Mouse (Mus musculus) megakaryocyte, adult 5-6 weeks (primary cell): ENCODE data around the gene Ankrd33b. TPM values are rescaled to one million over a fixed set of nuclear protein-coding genes. Genes with fewer than 3 reads are reported as not detected.

Experiments
- ATAC-seq: 2 replicates; pipeline ENCODE4 v1.8.0; 2016; ENCODE audit warnings: mild to moderate bottlenecking, inconsistent platforms; ENCODE audit not compliant: poor library complexity, severe bottlenecking
- total RNA-seq, 2 experiments: library from RNA; stranded (forward) in 1 of 2; stranded (reverse) in 1 of 2; fragments of 153-499, 151-499 nt in 1 of 2; fragments of 221-1000, 200-1000 nt in 1 of 2; gene quantifications; 2 replicates each; pipeline versions ENCODE4 v1.2.3 to v1.2.4; 2015 to 2017

Gene Ankrd33b
- total RNA-seq, 2 experiments from 2014 or later = 4.8 to 9.1 TPM

DNA sequence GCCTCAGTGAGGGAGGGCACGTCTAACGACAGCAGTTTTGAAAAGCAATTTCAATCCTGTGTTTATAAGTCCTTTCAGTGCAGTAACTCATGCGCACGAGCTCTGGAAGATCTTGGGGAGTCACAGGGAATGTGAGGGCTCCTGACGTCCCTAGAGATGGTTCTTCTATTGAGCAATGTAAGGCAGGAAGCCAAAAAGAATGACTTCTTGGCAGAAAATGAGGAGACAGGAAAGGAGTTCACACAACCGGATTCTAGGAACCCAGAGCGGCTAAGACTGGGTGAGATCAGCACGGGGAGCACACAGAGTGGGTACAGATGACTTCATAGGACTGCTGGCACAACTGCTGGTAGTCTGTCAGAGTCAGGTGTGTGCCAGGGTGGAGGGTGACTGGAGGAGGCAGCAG lies 25.0 kb downstream of the Ankrd33b start:
- ATAC-seq = no peak

- peak; percentile 47 for ATAC-seq
Observed at GRCm38 (mm10) chr15:31342001-31342400, 25.5 kb downstream of the Ankrd33b start.

DNA sequence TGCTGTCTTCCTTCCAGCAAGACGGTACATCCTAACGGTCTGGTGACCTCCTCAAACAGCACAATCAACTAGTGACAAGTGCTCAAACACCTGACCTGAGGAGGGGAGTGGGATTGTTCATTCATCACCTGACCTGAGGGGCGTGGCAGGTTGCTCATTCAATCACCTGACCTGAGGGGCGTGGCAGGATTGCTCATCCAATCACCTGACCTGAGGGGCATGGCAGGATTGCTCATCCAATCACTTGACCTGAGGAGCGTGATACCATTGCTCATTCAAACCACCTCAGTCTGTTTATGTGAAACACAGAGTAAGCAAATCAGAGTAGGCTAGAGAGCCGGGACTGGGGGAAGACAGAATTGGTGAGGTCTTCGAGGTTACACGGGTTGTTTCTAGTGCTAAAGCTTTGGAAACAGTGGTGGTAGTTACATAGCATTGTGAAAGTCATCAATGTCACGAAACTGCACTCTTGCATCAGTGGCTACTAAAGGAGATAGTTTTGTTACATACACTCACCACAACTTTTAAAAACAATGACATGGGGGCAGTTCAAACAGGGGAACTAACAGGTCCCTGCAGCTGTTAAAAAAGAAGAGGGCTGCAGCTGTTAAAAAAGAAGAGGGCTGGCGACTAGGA lies 28.8 kb downstream of the Ankrd33b start:
- ATAC-seq = peak; percentile 53

DNA sequence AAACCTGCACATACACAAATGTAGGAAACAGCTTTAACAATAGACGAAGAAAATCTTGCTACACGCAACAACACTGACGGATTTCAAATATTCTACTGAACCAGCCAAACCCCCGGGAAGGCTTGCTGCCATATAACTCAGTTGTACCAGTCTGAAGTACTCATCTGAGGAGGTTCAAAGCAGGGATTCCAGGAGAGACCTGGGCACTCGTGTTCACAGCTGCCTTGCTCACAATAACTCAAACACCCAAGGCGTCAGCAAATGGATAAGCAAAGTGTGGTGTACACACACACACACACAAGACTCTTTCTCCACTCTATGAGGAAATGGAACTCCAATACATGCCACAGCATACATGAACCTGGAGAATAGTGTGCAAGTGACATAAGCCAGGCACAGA lies 29.5 kb downstream of the Ankrd33b start:
- no peak for ATAC-seq

GRCm38 (mm10) chr15:31337192-31337741 lies 30.3 kb downstream of the Ankrd33b start:
- ATAC-seq = no peak

DNA sequence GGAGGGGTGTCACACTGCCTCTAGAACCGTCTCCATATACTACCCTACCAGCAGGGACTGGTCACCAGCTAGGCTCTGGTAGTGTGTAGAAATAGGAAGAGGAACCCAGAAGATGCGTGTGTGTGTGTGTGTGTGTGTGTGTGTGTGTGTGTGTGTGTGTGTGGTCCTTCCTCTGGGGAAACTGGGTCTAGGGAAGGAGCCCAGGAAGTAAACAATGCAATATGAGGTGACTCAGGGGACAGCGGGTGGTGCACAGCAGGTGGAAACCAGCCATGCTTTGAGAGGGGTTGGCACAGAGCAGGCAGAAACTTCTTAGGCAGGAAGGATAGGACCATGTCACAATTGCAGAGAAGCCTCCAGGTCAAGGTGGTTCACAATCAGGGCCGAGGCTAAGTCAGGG lies 30.8 kb downstream of the Ankrd33b start:
- ATAC-seq = peak; percentile 81

- ATAC-seq = no peak
Observed at GRCm38 (mm10) chr15:31334829-31335228, 32.7 kb downstream of the Ankrd33b start.

- peak; percentile 38 for ATAC-seq
Observed at GRCm38 (mm10) chr15:31332541-31333163, 34.9 kb downstream of the Ankrd33b start.

- ATAC-seq = no peak
Observed at GRCm38 (mm10) chr15:31331742-31332141, 35.8 kb downstream of the Ankrd33b start.

DNA sequence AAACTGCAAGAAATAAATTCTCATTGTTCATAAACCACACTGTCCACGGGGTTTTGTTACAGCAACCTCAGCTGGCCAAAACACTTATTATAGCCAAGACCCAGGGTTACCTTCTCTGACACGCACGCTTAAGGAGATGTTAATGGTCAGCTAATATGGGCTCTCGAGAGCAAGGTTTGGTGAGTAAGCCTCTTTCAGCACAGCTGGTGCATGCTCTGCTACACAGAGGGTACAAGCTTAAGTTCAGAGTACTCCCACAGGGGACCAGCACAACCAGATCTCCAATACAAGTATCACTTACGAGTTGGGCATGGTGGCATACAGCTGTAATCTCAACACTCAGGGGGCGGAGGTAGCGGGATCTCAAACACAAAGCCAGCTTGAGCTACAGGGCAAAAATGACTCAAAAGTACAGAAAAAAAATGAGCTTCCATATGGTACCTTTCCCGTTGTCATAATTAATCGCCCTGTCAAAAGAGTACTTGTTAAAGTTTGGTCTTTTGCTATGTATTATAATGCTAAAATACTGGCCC lies 39.4 kb downstream of the Ankrd33b start:
- no peak for ATAC-seq

DNA sequence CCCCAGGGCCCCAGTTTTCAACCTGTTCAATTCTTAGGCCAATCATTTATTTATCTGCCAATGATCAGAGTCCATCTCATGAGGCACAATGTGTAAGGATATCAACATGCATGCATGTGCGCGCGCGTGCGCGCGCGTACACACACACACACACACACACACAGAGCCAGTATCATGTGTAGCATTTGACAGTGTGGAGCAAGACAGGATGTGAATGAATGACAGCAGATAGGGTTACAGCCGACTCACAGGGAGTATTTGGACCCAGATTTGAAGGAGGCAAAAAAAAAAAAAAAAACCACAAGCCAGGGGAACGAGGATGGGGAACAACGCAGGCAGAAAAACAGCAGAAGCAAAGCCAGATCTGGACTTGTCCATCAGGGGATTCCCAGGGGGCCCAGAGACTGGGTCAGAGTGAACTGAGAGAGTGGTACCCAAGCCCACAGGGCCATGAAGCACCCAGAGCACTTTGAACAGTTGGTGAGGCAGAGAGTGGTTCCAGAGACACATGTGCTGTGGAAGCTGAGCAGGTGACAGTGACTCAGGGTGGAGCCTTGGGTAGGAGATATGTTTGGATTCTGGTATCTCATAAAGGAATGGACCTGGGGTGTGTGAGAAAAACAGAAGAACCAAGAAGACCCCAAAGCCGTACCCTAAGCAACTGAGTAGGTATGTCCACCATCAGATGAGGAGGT lies 41.7 kb downstream of the Ankrd33b start:
- no peak for ATAC-seq

DNA sequence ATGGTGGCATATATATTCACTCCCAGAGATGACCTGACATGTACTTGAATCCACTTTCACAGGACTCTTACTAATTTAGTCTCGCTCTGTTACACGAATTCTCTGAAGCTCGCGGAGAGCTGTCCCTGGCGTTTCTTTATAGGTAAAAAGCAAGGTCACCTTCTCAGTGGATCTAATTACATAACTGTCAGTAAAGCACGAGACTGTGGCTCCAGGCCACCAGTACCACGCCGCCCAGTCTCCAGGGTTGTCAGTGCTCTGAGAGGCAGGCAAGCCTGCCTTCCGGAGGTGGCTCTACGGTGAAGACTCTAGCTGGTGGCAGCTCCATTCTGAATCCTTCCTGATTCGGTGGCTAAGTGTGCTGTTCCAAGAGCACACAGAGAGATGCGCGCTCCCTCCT lies 43.0 kb downstream of the Ankrd33b start:
- ATAC-seq = no peak

GRCm38 (mm10) chr15:31323684-31324083 lies 43.8 kb downstream of the Ankrd33b start:
- peak; percentile 43; the same call in 1 of the 2 replicates for ATAC-seq

DNA sequence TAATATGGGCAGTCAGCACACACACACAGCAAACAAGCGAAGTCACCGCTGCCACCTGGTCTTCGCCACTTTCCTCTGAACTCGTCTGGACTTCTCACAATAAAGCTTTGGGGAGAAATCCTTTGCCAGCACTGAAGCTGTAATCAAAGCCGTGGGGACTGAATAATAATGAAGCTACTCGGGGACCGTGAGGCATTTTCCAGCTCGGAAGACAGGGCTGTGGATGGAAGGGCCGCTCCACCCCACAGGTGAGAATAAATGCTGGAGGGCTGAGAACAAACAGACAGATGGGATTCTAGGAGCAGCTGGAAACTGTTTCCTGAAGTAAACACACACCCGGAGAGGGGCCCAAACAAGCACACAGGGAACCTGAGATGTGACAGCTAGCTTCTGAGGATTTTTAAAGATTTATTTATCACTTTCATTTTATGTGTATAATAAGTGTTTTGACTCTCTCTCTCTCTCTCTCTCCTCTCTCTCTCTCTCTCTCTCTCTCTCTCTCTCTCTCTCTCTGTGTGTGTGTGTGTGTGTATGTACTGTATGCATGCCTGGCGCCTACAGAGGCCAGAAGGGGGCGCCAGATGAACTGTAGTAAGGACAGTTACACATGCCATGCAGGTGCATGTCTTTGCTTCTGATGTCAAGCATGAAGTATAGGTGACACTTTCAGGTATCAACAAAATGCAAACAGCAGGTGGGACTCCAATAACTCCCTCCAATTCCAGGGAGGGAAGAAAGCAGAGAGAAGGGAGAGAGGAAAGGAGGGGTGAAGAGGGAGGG lies 46.7 kb downstream of the Ankrd33b start:
- ATAC-seq = no peak

- ATAC-seq = no peak
Observed at GRCm38 (mm10) chr15:31319046-31319445, 48.5 kb downstream of the Ankrd33b start.

DNA sequence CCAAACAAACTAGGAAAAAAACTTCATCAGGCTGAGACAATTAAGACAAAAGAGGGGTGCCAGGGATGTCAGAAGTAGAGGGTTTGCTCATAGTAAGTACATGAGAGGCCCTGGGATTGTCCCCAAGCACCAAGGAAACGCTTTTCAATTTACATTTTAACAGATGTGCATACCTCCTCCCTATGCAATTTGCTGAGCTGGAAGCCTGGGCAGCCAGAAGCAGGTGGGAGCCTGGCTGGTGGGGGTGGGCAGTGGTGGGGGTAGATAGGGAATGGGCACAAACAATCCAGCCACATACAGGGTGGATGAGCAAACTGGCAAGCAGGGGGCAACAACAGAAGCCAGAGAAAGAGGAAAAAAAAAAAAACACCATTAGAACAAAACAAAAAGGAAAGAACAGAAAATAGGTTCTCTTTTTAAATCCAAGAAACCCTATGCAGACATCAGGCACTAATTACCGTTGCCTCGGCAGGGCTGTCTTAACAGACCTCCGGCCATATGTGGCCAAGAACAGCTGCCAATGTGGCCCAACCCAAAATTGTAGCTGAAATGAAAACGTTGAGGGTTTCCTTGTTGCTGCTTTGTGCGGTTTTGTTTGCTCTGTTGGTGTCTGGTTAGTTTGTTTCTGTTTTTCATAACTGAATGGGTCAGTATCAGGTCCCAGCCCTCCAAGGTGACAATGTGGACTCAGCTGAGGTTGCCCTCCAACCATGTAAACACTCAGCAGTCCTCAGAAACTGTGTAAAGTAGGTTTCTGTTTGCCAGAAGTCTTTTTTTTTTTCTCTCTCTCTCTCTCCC lies 49.2 kb downstream of the Ankrd33b start:
- no peak for ATAC-seq

GRCm38 (mm10) chr15:31317056-31317805 lies 50.3 kb downstream of the Ankrd33b start:
- ATAC-seq = no peak

GRCm38 (mm10) chr15:31315630-31316231 lies 51.8 kb downstream of the Ankrd33b start:
- peak; percentile 87 for ATAC-seq

- ATAC-seq = no peak
Observed at GRCm38 (mm10) chr15:31312001-31312400, 55.5 kb downstream of the Ankrd33b start.
